Mouse (Mus musculus): ENCODE data around the gene Vamp1. TPM values are rescaled to one million over a fixed set of nuclear protein-coding genes. Genes with fewer than 3 reads are reported as not detected.
"Not testable (repeated sequence)": the region's sequence is repeated elsewhere in the genome, so short reads cannot be mapped to it uniquely, and the experiment has no call there.

The Vamp1 gene
- polyA plus RNA-seq, 1 experiment from 2014 or later: 4.2 TPM

DNA sequence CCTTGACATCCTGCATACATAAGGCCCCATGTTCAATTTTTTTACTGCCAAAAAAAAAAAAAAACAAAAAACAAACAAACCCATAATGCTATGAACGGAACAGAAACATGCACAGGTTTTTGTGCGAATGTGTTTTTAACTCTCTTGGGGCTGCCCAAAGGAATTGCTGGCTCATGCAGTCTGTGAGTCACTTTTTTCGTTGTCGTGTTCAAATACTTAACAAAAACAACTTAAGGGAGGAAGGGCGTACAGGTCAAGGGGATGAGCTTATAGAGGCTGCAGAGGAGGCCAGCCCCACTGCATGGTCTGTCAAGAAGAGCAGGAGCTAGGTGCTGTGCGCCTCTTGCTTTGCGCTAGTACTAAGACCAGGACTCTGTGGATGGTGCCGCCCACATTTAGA is 37.4 kb downstream of the Vamp1 start:
- Histone ChIP-seq H3K9ac (no peak overlapping the region), H3K27ac (ENCODE audit: poor library complexity, severe bottlenecking) (no peak overlapping the region), H3K9me3 (replicated peaks) (no peaks in the 10 kb centered on the region), H3K27me3 (replicated peaks) (no peaks in the 10 kb centered on the region), H3K36me3 (no peaks in the 10 kb centered on the region), H3K4me2 (no peak overlapping the region), H3K4me3 (no peak overlapping the region), H3K4me1 (replicated peaks) (no peaks in the 10 kb centered on the region)
- WGBS: 86% methylated on average over 8 of the region's 8 CpGs
- ATAC-seq (ENCODE audit: insufficient number of reproducible peaks, low FRiP score): no peak

GRCm38 (mm10) chr6:125253863-125254715 is 38.7 kb downstream of the Vamp1 start:
- no peaks in the 10 kb centered on the region for H3K4me1 ChIP-seq (replicated peaks)
- no peak overlapping the region for H3K27ac ChIP-seq (ENCODE audit: poor library complexity, severe bottlenecking)
- H3K4me3 ChIP-seq: no peak overlapping the region
- no peaks in the 10 kb centered on the region for H3K9me3 ChIP-seq (replicated peaks)
- ATAC-seq (ENCODE audit: insufficient number of reproducible peaks, low FRiP score): no peak
- H3K36me3 ChIP-seq: no peaks in the 10 kb centered on the region
- H3K4me2 ChIP-seq: no peak overlapping the region
- 74% methylated on average over 14 of the region's 14 CpGs for WGBS
- H3K27me3 ChIP-seq (replicated peaks): no peaks in the 10 kb centered on the region
- H3K9ac ChIP-seq: no peak overlapping the region

GRCm38 (mm10) chr6:125255516-125256044 is 40.2 kb downstream of the Vamp1 start:
- H3K4me2 ChIP-seq: no peak overlapping the region
- H3K4me1 ChIP-seq (replicated peaks): no peaks in the 10 kb centered on the region
- no peak for ATAC-seq (ENCODE audit: insufficient number of reproducible peaks, low FRiP score)
- H3K27me3 ChIP-seq (replicated peaks): no peaks in the 10 kb centered on the region
- H3K27ac ChIP-seq (ENCODE audit: poor library complexity, severe bottlenecking): no peak overlapping the region
- H3K9me3 ChIP-seq (replicated peaks): no peaks in the 10 kb centered on the region
- H3K4me3 ChIP-seq: no peak overlapping the region
- no peak overlapping the region for H3K9ac ChIP-seq
- WGBS: 75% methylated on average over 7 of the region's 7 CpGs
- no peaks in the 10 kb centered on the region for H3K36me3 ChIP-seq

GRCm38 (mm10) chr6:125256222-125256966 is 41.0 kb downstream of the Vamp1 start:
- Histone ChIP-seq H3K36me3 (no peaks in the 10 kb centered on the region), H3K4me2 (no peak overlapping the region), H3K9me3 (replicated peaks) (no peaks in the 10 kb centered on the region), H3K4me3 (no peak overlapping the region), H3K27me3 (replicated peaks) (no peaks in the 10 kb centered on the region), H3K9ac (no peak overlapping the region), H3K27ac (ENCODE audit: poor library complexity, severe bottlenecking) (no peak overlapping the region), H3K4me1 (replicated peaks) (no peaks in the 10 kb centered on the region)
- no peak for ATAC-seq (ENCODE audit: insufficient number of reproducible peaks, low FRiP score)
- WGBS: 67% methylated on average over 8 of the region's 8 CpGs

DNA sequence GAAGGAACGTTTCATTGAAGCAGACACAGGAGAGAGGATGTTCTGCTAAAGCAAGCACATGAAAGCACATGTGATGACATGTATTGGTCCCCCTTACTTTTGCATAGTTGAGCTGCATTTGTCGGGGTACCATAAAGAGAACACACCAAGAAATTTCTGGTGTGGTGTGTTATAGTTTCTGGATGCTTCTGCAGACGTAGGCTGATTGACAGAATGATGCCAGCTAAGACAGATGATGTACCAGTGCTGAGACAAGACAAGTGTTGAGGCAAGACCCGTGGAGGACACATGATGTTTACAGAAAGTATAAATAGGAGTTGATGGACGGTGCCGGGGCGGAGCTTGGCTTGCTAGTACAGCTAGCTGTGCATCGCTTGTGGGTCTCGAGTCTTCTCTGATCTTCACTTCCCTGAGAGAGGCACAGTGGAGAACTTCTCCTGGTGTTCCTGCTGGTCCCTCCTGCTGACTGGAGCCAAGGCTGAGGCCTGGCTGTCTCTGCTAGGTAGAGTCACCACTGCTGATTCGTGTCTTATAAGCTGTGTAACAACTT is 44.7 kb downstream of the Vamp1 start:
- 0 out of 2 replicates have a peak, but pooled peaks cover 2% of the 10 kb centered on the region for H3K9me3 ChIP-seq (replicated peaks)
- ATAC-seq (ENCODE audit: insufficient number of reproducible peaks, low FRiP score): no peak
- H3K36me3 ChIP-seq: no peaks in the 10 kb centered on the region
- H3K4me1 ChIP-seq (replicated peaks): no peaks in the 10 kb centered on the region
- no peaks in the 10 kb centered on the region for H3K27me3 ChIP-seq (replicated peaks)
- WGBS: 72% methylated on average over 10 of the region's 10 CpGs
- H3K27ac ChIP-seq (ENCODE audit: poor library complexity, severe bottlenecking): no peak overlapping the region
- H3K4me2 ChIP-seq: no peak overlapping the region
- no peak overlapping the region for H3K9ac ChIP-seq
- no peak overlapping the region for H3K4me3 ChIP-seq

DNA sequence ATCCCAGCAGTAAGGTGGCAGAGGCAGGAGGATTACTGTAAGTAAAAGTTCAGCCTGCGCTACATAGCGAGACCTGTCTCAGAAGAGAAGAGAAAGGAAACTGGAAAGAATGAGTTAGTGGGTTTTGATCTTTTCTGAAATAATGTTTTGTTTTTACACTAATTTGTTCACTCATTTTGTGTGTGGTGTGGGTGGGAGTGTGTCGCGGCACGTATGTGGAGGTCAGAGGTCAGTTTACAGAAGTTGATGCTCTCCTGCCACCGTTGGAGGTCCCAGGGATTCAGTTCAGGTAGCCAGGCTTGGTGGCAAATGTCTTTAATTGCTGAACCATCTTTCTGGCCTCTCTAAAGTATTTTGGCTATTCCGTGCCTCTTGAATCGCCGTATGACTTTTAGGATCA is 48.9 kb downstream of the Vamp1 start:
- Histone ChIP-seq H3K4me2 (no peak overlapping the region), H3K36me3 (no peaks in the 10 kb centered on the region), H3K4me1 (replicated peaks) (no peaks in the 10 kb centered on the region), H3K27me3 (replicated peaks) (peaks cover 3% of the 10 kb centered on the region; the same call in 1 of the 2 replicates), H3K9ac (no peak overlapping the region), H3K27ac (ENCODE audit: poor library complexity, severe bottlenecking) (no peak overlapping the region), H3K9me3 (replicated peaks) (0 out of 2 replicates have a peak, but pooled peaks cover 2% of the 10 kb centered on the region), H3K4me3 (no peak overlapping the region)
- WGBS: 84% methylated on average over 9 of the region's 9 CpGs
- no peak for ATAC-seq (ENCODE audit: insufficient number of reproducible peaks, low FRiP score)

DNA sequence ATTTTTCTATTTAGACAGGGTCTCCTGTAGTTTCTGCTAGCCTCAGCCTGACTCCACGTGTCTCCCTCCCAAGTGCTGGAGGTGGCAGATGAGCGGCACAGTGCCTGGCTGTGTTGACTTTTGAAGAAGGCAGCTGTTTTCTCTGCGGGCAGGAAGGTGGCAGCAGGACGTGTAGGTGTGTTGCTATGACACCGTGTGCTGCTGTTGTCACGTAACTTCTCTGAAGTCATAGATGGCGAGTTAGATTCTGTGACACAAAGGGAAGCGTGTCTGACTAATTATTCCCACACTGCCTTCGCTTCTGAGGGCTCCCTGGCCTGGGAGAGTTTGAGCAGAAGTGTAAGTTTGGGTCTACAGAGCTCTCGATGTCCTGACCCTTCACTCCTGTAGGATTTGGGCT is 49.9 kb downstream of the Vamp1 start:
- Histone ChIP-seq H3K9me3 (replicated peaks) (0 out of 2 replicates have a peak, but pooled peaks cover 2% of the 10 kb centered on the region), H3K9ac (no peak overlapping the region), H3K36me3 (no peaks in the 10 kb centered on the region), H3K4me1 (replicated peaks) (no peaks in the 10 kb centered on the region), H3K4me3 (no peak overlapping the region), H3K4me2 (no peak overlapping the region), H3K27me3 (replicated peaks) (peaks cover 3% of the 10 kb centered on the region; the same call in 1 of the 2 replicates), H3K27ac (ENCODE audit: poor library complexity, severe bottlenecking) (no peak overlapping the region)
- 48% methylated on average over 10 of the region's 10 CpGs for WGBS
- ATAC-seq (ENCODE audit: insufficient number of reproducible peaks, low FRiP score): no peak

- Histone ChIP-seq H3K9ac (no peak overlapping the region), H3K9me3 (replicated peaks) (0 out of 2 replicates have a peak, but pooled peaks cover 2% of the 10 kb centered on the region), H3K4me1 (replicated peaks) (no peaks in the 10 kb centered on the region), H3K4me3 (no peak overlapping the region), H3K36me3 (no peaks in the 10 kb centered on the region), H3K27me3 (replicated peaks) (peaks cover 3% of the 10 kb centered on the region; the same call in 1 of the 2 replicates), H3K4me2 (no peak overlapping the region), H3K27ac (ENCODE audit: poor library complexity, severe bottlenecking) (no peak overlapping the region)
- WGBS: 60% methylated on average over 13 of the region's 13 CpGs
- no peak for ATAC-seq (ENCODE audit: insufficient number of reproducible peaks, low FRiP score)
Observed at GRCm38 (mm10) chr6:125266091-125266490, 50.7 kb downstream of the Vamp1 start.

GRCm38 (mm10) chr6:125266600-125266999 is 51.2 kb downstream of the Vamp1 start:
- H3K9ac ChIP-seq; H3K4me2 ChIP-seq; ATAC-seq (ENCODE audit: insufficient number of reproducible peaks, low FRiP score); H3K27ac ChIP-seq (ENCODE audit: poor library complexity, severe bottlenecking); H3K27me3 ChIP-seq (replicated peaks); H3K36me3 ChIP-seq; H3K4me3 ChIP-seq; H3K9me3 ChIP-seq (replicated peaks); H3K4me1 ChIP-seq (replicated peaks): not testable (repeated sequence)
- 62% methylated on average over 6 of the region's 6 CpGs for WGBS

- 81% methylated on average over 3 of the region's 3 CpGs for WGBS
- H3K27ac ChIP-seq (ENCODE audit: poor library complexity, severe bottlenecking): no peak overlapping the region
- no peak for ATAC-seq (ENCODE audit: insufficient number of reproducible peaks, low FRiP score)
Observed at GRCm38 (mm10) chr6:125267469-125267868, 52.1 kb downstream of the Vamp1 start.

GRCm38 (mm10) chr6:125268799-125269198 is 53.4 kb downstream of the Vamp1 start:
- no peaks in the 10 kb centered on the region for H3K9me3 ChIP-seq (replicated peaks)
- H3K36me3 ChIP-seq: no peaks in the 10 kb centered on the region
- no peak overlapping the region for H3K4me3 ChIP-seq
- H3K27ac ChIP-seq (ENCODE audit: poor library complexity, severe bottlenecking): no peak overlapping the region
- ATAC-seq (ENCODE audit: insufficient number of reproducible peaks, low FRiP score): no peak
- WGBS: 53% methylated on average over 6 of the region's 6 CpGs
- peaks cover 3% of the 10 kb centered on the region; the same call in 1 of the 2 replicates for H3K27me3 ChIP-seq (replicated peaks)
- 0 out of 2 replicates have a peak, but pooled peaks cover 3% of the 10 kb centered on the region for H3K4me1 ChIP-seq (replicated peaks)
- H3K9ac ChIP-seq: no peak overlapping the region
- H3K4me2 ChIP-seq: no peak overlapping the region

More at GRCm38 (mm10) chr6:125267469-125267868, 52.1 kb downstream of the Vamp1 start:
- no peak overlapping the region for H3K4me2 ChIP-seq
- H3K27me3 ChIP-seq (replicated peaks): peaks cover 3% of the 10 kb centered on the region; the same call in 1 of the 2 replicates
- no peak overlapping the region for H3K9ac ChIP-seq
- H3K9me3 ChIP-seq (replicated peaks): 0 out of 2 replicates have a peak, but pooled peaks cover 2% of the 10 kb centered on the region
- H3K36me3 ChIP-seq: no peaks in the 10 kb centered on the region
- no peak overlapping the region for H3K4me3 ChIP-seq
- 0 out of 2 replicates have a peak, but pooled peaks cover 3% of the 10 kb centered on the region for H3K4me1 ChIP-seq (replicated peaks)

All from heart, embryonic 12.5 days (tissue).